Mouse (Mus musculus) limb, embryonic 14.5 days (tissue): ENCODE results near the gene Ahcy. TPM values are rescaled to one million over a fixed set of nuclear protein-coding genes. Genes with fewer than 3 reads are reported as not detected.
"Not testable (repeated sequence)": the region's sequence is repeated elsewhere in the genome, so short reads cannot be mapped to it uniquely, and the experiment has no call there.

Experiments
- ATAC-seq: fragments of 200-750 bp; cut with Nextera tagmentation; 2 replicates; pipeline ENCODE4 v1.8.0; 2017; ENCODE audit warnings: low read depth, moderate number of reproducible peaks, moderate TSS enrichment; ENCODE audit not compliant: low FRiP score
- DNase-seq: peaks from one replicate; pipeline ENCODE4 v3.0.0-alpha.2; 2015; ENCODE audit warnings: low spot score
- H3K27ac ChIP-seq: fragments of 300-500 bp; sonication (generic); replicated peaks from 2 replicates; pipeline ENCODE4 v1.5.1; 2014; ENCODE audit warnings: low read depth, mild to moderate bottlenecking, low read length, moderate library complexity, mixed read lengths
- H3K27me3 ChIP-seq: fragments of 300-500 bp; sonication (generic); 2 replicates; pipeline ENCODE4 v1.6.1; 2014; ENCODE audit warnings: low read length, mixed read lengths; ENCODE audit not compliant: control insufficient read depth, insufficient read depth
- H3K36me3 ChIP-seq: fragments of 300-500 bp; sonication (generic); 2 replicates; pipeline ENCODE4 v1.6.1; 2014; ENCODE audit warnings: mild to moderate bottlenecking, low read length, moderate library complexity, mixed read lengths; ENCODE audit not compliant: control insufficient read depth, insufficient read depth
- H3K4me1 ChIP-seq: fragments of 300-500 bp; sonication (generic); 2 replicates; pipeline ENCODE4 v1.6.1; 2014; ENCODE audit warnings: antibody characterized with exemption, low read length, mixed read lengths; ENCODE audit not compliant: control insufficient read depth, insufficient read depth
- H3K4me2 ChIP-seq: fragments of 300-500 bp; sonication (generic); replicated peaks from 2 replicates; pipeline ENCODE4 v1.6.1; 2014; ENCODE audit warnings: low read depth, mild to moderate bottlenecking, low read length, moderate library complexity; ENCODE audit not compliant: severe bottlenecking
- H3K4me3 ChIP-seq: fragments of 300-500 bp; sonication (generic); replicated peaks from 2 replicates; pipeline ENCODE4 v1.5.1; 2014; ENCODE audit warnings: low read length
- H3K9ac ChIP-seq: fragments of 300-500 bp; sonication (generic); 2 replicates; pipeline ENCODE4 v1.6.1; 2014; ENCODE audit warnings: mild to moderate bottlenecking, low read depth, low read length, moderate library complexity; ENCODE audit not compliant: severe bottlenecking
- H3K9me3 ChIP-seq: fragments of 300-500 bp; sonication (generic); 2 replicates; pipeline ENCODE4 v1.6.1; 2016; ENCODE audit warnings: low read length; ENCODE audit not compliant: control insufficient read depth
- POLR2A ChIP-seq: fragments of 200-500 bp; IDR thresholded peaks from 2 replicates; pipeline ENCODE4 v1.8.0; 2012; ENCODE audit warnings: inconsistent platforms, mild to moderate bottlenecking, moderate library complexity, borderline replicate concordance; ENCODE audit not compliant: insufficient read depth, insufficient read length; ENCODE audit errors: extremely low read depth
- WGBS: fragments of 180-500 bp; shearing (Covaris S2); extraction: QIAGEN DNeasy Blood & Tissue Kit; methylation state at CpG from one replicate; pipeline ENCODE4 v1.1.7; 2014; 5-methylcytosine and 5-hydroxymethylcytosine counted together
- polyA plus RNA-seq, 2 experiments: library from polyadenylated mRNA; depleted of rRNA in 1 of 2; stranded (reverse) in 1 of 2; unstranded in 1 of 2; fragments of >200 nt; fragmentation: Nextera tagmentation in 1 of 2; extraction: Ambion mirVana in 1 of 2; gene quantifications; 2 replicates each; pipeline versions ENCODE4 v1.2.1 to v1.2.3; 2012 to 2014

Ahcy gene
- polyA plus RNA-seq, 2 experiments = 70.5 to 123 TPM

DNA sequence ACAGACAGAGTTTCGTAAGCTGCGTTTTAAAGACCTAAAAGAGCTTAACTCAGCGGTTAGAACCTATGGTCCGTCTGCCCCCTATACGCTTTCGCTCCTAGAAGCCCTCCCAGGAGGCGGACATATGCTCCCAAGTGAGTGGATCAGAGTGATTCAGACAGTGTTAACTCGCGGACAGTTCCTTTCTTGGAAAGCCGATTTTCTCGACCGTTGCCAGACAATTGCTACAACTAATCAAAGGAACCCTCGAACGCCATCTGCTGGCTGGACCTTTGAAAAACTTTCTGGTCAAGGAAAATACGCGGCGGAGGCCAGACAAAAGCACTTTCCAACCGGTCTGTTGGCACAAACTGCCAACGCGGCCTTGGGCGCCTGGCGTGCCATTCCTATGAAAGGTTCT, 54.6 kb downstream of the Ahcy start:
- H3K9ac ChIP-seq = peak overlapping the region; percentile 55
- peak; percentile 97 for DNase-seq
- no peaks in the 10 kb centered on the region for H3K9me3 ChIP-seq
- no peaks in the 10 kb centered on the region for H3K27me3 ChIP-seq
- no peaks in the 10 kb centered on the region for H3K4me1 ChIP-seq
- ATAC-seq = peak; percentile 84
- H3K36me3 ChIP-seq = no peaks in the 10 kb centered on the region
- WGBS = under 1% methylated on average over 22 of the region's 22 CpGs
- peak overlapping the region; percentile 71 for H3K27ac ChIP-seq
- peak overlapping the region; percentile 79 for H3K4me2 ChIP-seq
- TF ChIP-seq POLR2A = no peak
- peak overlapping the region; percentile 37 for H3K4me3 ChIP-seq

DNA sequence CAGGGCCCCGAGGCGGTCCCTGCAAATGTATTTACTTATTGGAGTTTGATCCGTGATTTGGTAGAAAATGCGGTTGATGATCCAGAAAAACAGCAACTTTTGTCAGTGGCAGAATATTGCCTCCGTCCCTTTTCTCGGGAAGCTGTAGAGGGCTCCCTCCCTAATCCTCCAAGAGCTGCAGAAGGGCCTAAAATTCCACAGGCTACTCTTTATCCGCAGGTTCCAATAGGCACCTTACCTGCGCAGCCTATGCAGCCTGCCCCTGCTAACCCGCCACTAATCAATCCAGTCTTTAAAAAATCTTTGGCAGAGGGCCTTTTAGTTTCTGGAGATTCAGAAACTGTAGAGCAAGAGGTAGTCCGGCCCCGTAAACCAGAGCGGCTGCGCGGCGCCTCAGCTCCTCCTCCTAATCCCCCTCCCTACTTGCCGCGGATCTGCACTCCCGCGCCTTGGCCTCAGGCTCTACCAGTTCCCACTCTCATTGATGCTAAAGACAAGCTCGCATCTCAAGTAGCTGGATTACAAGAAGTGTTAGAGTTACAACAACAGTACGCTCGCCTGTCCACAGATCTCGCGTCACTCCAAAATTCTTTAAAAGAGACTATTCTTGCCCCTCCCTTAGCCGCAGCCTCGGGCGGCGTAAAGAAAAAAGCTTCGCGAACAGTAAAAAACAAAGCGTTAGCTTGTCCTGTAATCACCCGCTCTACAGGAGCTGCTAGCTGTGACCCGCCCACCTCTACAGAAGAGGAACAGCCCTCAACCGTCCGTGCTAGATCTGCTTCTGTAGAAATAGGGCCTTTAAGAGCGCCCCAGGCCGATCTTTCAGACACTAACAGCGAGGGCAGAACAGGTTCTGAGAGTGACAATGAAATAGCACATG, 55.3 kb downstream of the Ahcy start:
- Histone ChIP-seq H3K27me3 (no peaks in the 10 kb centered on the region), H3K36me3 (no peaks in the 10 kb centered on the region), H3K4me1 (no peaks in the 10 kb centered on the region), H3K4me2 (peak overlapping the region; percentile 79), H3K27ac (peak overlapping the region; percentile 71), H3K9ac (peak overlapping the region; percentile 55), H3K9me3 (no peaks in the 10 kb centered on the region), H3K4me3 (peak overlapping the region; percentile 37)
- peak; percentile 85 for DNase-seq
- peak; percentile 92 for ATAC-seq
- WGBS = 0% methylated on average over 38 of the region's 38 CpGs
- TF ChIP-seq POLR2A = peak; percentile 79; the same call in 1 of the 2 replicates

DNA sequence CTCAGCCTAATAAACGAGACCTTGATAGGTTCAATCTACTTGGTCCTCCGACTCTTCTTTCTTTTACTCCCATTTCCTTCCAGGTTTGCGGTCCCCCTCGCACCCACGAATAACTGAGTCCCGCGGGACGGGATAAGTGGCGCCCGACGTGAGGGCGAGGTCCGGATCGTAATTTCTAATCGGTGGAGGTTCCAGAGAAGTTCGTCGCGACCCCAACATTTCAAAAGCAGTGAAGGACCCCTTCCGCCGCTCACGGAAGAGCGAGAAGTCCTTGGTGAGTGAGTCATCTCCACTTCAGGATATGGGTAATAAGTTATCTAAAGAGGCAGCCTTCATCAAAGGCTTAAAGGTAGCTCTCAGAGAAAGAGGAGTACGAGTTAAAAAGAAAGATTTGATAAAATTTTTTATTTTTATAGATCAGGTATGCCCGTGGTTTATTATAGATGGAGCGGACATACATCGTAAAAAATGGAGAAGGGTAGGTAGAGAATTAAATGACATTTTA, 56.0 kb downstream of the Ahcy start, which contains the start of gene Gm14226:
Gm14226 (plus strand) TSS at position 16 of the 505 bp plus-strand sequence.
- not testable (repeated sequence) for DNase-seq, H3K27me3 ChIP-seq, H3K9me3 ChIP-seq, H3K4me1 ChIP-seq, H3K36me3 ChIP-seq, ATAC-seq
- Histone ChIP-seq H3K4me2 (peak within 1 kb of the TSS; percentile 79), H3K4me3 (peak within 1 kb of the TSS; percentile 37), H3K9ac (peak within 1 kb of the TSS; percentile 55), H3K27ac (peak within 1 kb of the TSS; percentile 71)
- 2% methylated on average over 23 of the region's 26 CpGs for WGBS

DNA sequence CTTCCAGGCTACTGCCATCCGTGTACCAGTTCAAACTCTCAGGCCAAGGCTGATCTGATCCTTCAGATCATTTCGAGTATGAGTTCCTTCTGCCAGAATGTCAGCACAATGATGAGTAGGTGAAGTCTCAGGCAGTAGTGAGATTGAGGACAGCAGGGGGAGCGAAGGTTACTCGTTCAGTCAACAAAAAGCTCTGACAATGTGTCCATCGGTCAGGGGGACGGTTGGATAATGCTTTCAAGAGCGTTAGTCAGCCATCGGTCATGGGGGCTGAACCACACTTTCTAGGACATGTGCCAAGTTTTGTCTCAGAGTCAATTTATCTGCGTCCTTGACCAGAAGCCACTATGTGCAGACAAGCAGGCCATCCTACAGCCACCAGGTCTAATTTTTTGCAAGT, 57.5 kb downstream of the Ahcy start:
- H3K4me3 ChIP-seq, DNase-seq, H3K4me1 ChIP-seq, H3K27me3 ChIP-seq, H3K9me3 ChIP-seq, ATAC-seq, H3K36me3 ChIP-seq, H3K9ac ChIP-seq, H3K4me2 ChIP-seq, H3K27ac ChIP-seq: not testable (repeated sequence)
- 60% methylated on average over 5 of the region's 9 CpGs for WGBS

DNA sequence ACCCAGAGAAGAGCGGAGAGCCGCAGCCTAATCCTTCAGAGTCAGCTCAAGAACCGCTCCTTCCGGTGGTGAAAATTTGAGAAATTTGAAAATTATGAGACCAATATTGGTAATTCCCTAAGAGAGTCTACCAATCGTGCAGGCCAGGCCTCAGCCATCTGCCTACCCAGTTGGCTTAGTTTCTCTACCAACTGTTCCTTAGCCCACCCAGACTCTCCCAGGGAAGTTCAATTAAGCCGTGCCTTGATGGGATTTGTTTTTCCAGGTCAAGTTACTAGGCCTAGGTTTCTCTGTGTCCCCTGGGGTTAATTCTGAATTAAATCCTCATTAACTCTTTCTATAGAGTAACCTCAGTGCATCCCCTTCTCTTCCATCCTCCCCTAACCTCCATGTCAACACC, 61.3 kb downstream of the Ahcy start:
- DNase-seq (no peak), ATAC-seq (no peak)
- no peak overlapping the region for H3K27ac ChIP-seq
- no peak for TF ChIP-seq POLR2A
- no peaks in the 10 kb centered on the region for H3K4me1 ChIP-seq
- no peak overlapping the region for H3K4me3 ChIP-seq
- no peaks in the 10 kb centered on the region for H3K36me3 ChIP-seq
- no peaks in the 10 kb centered on the region for H3K27me3 ChIP-seq
- no peak overlapping the region for H3K9ac ChIP-seq
- H3K4me2 ChIP-seq = no peak overlapping the region
- no peaks in the 10 kb centered on the region for H3K9me3 ChIP-seq
- 77% methylated on average over 6 of the region's 6 CpGs for WGBS
